ENCODE assay signal across 8 mouse cellular contexts in genomic region chr7:64155687-64156086, GRCm38 (mm10). TPM values are rescaled to one million over a fixed set of nuclear protein-coding genes. Genes with fewer than 3 reads are reported as not detected.
DNase-seq lines count a peak whose midpoint lies in the region; ATAC-seq and TF ChIP-seq lines count a peak whose summit lies in the region.

No protein-coding gene starts in this region.

- H3K9me3 ChIP-seq in hindbrain, embryonic 11.5 days (ENCODE audit: control insufficient read depth, low read length): no peaks in the 10 kb centered on the region
- no peaks in the 10 kb centered on the region for H3K9me3 ChIP-seq in lung, embryonic 14.5 days (ENCODE audit: low read depth, low read length)

- no peak overlapping the region for H3K9ac ChIP-seq in hindbrain, embryonic 11.5 days (ENCODE audit: low read depth, low read length)
- no peak overlapping the region for H3K9ac ChIP-seq in lung, embryonic 14.5 days

- H3K4me2 ChIP-seq in hindbrain, embryonic 11.5 days (replicated peaks; ENCODE audit: low read depth, low read length): peak overlapping the region; percentile 4; the same call in 1 of the 2 replicates
- H3K4me2 ChIP-seq in lung, embryonic 14.5 days: peak overlapping the region; percentile 48

- peaks cover 2% of the 10 kb centered on the region; the same call in 1 of the 2 replicates for H3K4me1 ChIP-seq in hindbrain, embryonic 11.5 days (replicated peaks; ENCODE audit: control insufficient read depth, insufficient read depth, low read length)
- no peaks in the 10 kb centered on the region for H3K4me1 ChIP-seq in lung, embryonic 14.5 days (ENCODE audit: insufficient read depth)

- no peak overlapping the region for H3K4me3 ChIP-seq in hindbrain, embryonic 11.5 days (ENCODE audit: low read depth, low read length)
- H3K4me3 ChIP-seq in lung, embryonic 14.5 days (ENCODE audit: low read depth, low read length): no peak overlapping the region

- H3K27me3 ChIP-seq in hindbrain, embryonic 11.5 days (ENCODE audit: control insufficient read depth, insufficient read depth, low read length): no peaks in the 10 kb centered on the region
- no peaks in the 10 kb centered on the region for H3K27me3 ChIP-seq in lung, embryonic 14.5 days (ENCODE audit: insufficient read depth, low read length)

- peak; percentile 20 for DNase-seq in WW6 (ENCODE audit: low read depth, low spot score)
- DNase-seq in cerebellum, postnatal 14 days: peak; percentile 86 to 89
- DNase-seq in frontal cortex, postnatal 14 days (ENCODE audit: low spot score in 2 of 2): peak; percentile 78 to 88
- DNase-seq in hindbrain, embryonic 11.5 days (ENCODE audit: low spot score): peak; percentile 63
- DNase-seq in layer of hippocampus, adult 9-10 months (ENCODE audit: low spot score): peak; percentile 90
- DNase-seq in lung, embryonic 14.5 days: peak; percentile 88
- DNase-seq in ovary, adult 18-20 months (ENCODE audit: low spot score): peak; percentile 85
- peak; percentile 41 for DNase-seq in urinary bladder, adult 2 months (ENCODE audit: low spot score)

- no peak overlapping the region for H3K27ac ChIP-seq in hindbrain, embryonic 11.5 days (ENCODE audit: low read depth, low read length)
- no peak overlapping the region for H3K27ac ChIP-seq in lung, embryonic 14.5 days (ENCODE audit: low read depth)

- peak; percentile 79 for ATAC-seq in hindbrain, embryonic 11.5 days (ENCODE audit: low FRiP score)
- peak; percentile 92 for ATAC-seq in lung, embryonic 14.5 days (ENCODE audit: insufficient read depth)

- no peaks in the 10 kb centered on the region for H3K36me3 ChIP-seq in hindbrain, embryonic 11.5 days (ENCODE audit: control insufficient read depth, insufficient read depth, low read length)
- H3K36me3 ChIP-seq in lung, embryonic 14.5 days (ENCODE audit: insufficient read depth): no peaks in the 10 kb centered on the region

- TF ChIP-seq CTCF in lung, embryonic 14.5 days (IDR thresholded peaks at IDR 0.05; ENCODE audit: low read depth): peak; percentile 71

- WGBS in hindbrain, embryonic 11.5 days: 21% methylated on average over 10 of the region's 10 CpGs
- WGBS in lung, embryonic 14.5 days: 2% methylated on average over 10 of the region's 10 CpGs

RNA-seq across cellular contexts. Expression of gene Trpm1, which starts 2.1 kb away (rescaled TPM):
- polyA plus RNA-seq in hindbrain, embryonic 11.5 days (2014; fragmentation: Nextera tagmentation; extraction: Ambion mirVana): 0.74 and 0.92 TPM in 2 replicates
- polyA plus RNA-seq in lung, embryonic 14.5 days (2014; fragmentation: Nextera tagmentation; extraction: Ambion mirVana): not detected in 2 replicates
- 0.01 TPM in 1 of 2 replicates, not detected in the other for polyA plus RNA-seq in urinary bladder, adult 2 months (2012; rRNA removed)

Comparison
In these comparisons a context has a peak if more than half of its experiments do, and no peak if none do; other contexts are left out.
1. DNase-seq: peak in every context shown above with its lines; median percentile 90 in layer of hippocampus, adult 9-10 months; 88 in lung, embryonic 14.5 days; 88 in cerebellum, postnatal 14 days; 85 in ovary, adult 18-20 months; 83 in frontal cortex, postnatal 14 days; 63 in hindbrain, embryonic 11.5 days; 41 in urinary bladder, adult 2 months; 20 in WW6.